Mouse (Mus musculus): ENCODE measurements around the gene Gm10318. TPM values are rescaled to one million over a fixed set of nuclear protein-coding genes. Genes with fewer than 3 reads are reported as not detected.

The Gm10318 gene
- not detected in 2 replicates for polyA plus RNA-seq (2015; fragmentation: Nextera tagmentation; extraction: Ambion mirVana)

- no peaks in the 10 kb centered on the region for H3K36me3 ChIP-seq (ENCODE audit: control insufficient read depth, insufficient read depth, low read length)
- no peaks in the 10 kb centered on the region for H3K4me1 ChIP-seq (replicated peaks; ENCODE audit: control insufficient read depth, insufficient read depth, low read length)
- no peak within 1 kb of the TSS for H3K4me3 ChIP-seq (ENCODE audit: low read length)
- ATAC-seq (ENCODE audit: low read depth): no peak
- H3K27me3 ChIP-seq (ENCODE audit: control insufficient read depth, insufficient read depth, low read depth, low read length): no peaks in the 10 kb centered on the region; the same call in 1 of the 2 replicates
- H3K9ac ChIP-seq (ENCODE audit: low read length): no peak within 1 kb of the TSS
- no peak within 1 kb of the TSS for H3K27ac ChIP-seq (ENCODE audit: low read length)
- no peak within 1 kb of the TSS for H3K4me2 ChIP-seq (ENCODE audit: low read depth, low read length)
- no peaks in the 10 kb centered on the region for H3K9me3 ChIP-seq (ENCODE audit: control insufficient read depth, low read length)
- 52% methylated on average over 9 of the region's 9 CpGs for WGBS
Observed at GRCm38 (mm10) chr10:77852559-77852958, at the start of gene Gm10318. Gene Gm10318, plus strand, starts transcription at chr10:77852859.

DNA sequence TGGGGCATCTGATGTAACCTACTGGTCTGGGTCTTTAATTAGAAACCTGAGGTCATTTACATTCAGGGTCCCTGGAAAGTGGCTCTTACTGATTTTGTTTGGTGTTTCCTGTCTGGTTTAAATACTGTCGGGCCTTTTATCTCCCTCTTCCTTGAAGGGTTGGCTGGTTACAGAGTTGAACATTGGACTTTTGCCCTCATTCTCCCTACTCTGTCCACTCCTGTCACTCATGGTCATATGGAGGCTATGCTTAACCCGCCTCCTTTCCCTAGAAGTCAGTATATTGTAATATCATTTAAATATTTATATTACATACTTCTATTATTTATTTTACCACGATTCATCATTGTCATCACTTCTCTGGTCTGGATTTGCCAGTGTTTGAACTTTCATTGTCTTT lies 48.6 kb upstream of the Gm10318 start:
- WGBS: 33% methylated on average over 3 of the region's 3 CpGs
- no peaks in the 10 kb centered on the region for H3K4me1 ChIP-seq (replicated peaks; ENCODE audit: control insufficient read depth, insufficient read depth, low read length)
- no peak overlapping the region for H3K27ac ChIP-seq (ENCODE audit: low read length)

DNA sequence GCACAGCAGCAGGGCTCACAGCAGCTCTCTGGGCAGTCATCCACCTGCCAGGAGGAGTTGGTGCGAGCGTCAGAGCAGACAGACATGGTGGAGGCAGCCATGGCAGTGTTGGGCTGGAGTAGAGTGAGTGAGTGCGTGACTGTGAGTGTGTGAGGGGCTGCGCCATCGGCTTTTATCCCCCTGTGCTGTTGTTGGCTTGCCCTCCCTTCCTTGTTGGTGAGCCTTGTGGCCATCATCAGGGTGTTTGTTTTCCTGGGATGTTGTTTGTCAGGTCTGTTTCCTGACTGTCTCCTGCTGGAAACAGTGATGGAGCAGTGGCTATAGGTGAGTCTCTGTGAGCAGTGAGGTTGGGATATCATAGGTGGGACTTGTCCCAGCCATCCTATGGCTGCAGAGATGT lies 40.9 kb upstream of the Gm10318 start, which contains the start of gene Gm9507:
TSS of gene Gm9507 (minus strand) at position 101 of the 400 bp plus-strand sequence.
- Histone ChIP-seq H3K27ac (ENCODE audit: low read length) (no peak within 1 kb of the TSS), H3K4me2 (ENCODE audit: low read depth, low read length) (no peak within 1 kb of the TSS), H3K4me3 (ENCODE audit: low read length) (no peak within 1 kb of the TSS), H3K36me3 (ENCODE audit: control insufficient read depth, insufficient read depth, low read length) (no peaks in the 10 kb centered on the region), H3K4me1 (replicated peaks; ENCODE audit: control insufficient read depth, insufficient read depth, low read length) (no peaks in the 10 kb centered on the region), H3K27me3 (ENCODE audit: control insufficient read depth, insufficient read depth, low read depth, low read length) (no peaks in the 10 kb centered on the region), H3K9ac (ENCODE audit: low read length) (no peak within 1 kb of the TSS), H3K9me3 (ENCODE audit: control insufficient read depth, low read length) (no peaks in the 10 kb centered on the region; the same call in 1 of the 2 replicates)
- ATAC-seq (ENCODE audit: low read depth): no peak
- 34% methylated on average over 4 of the region's 5 CpGs for WGBS

More for the DNA sequence above, 48.6 kb upstream of the Gm10318 start:
- Histone ChIP-seq H3K4me2 (ENCODE audit: low read depth, low read length) (no peak overlapping the region), H3K4me3 (ENCODE audit: low read length) (no peak overlapping the region), H3K9ac (ENCODE audit: low read length) (no peak overlapping the region), H3K36me3 (ENCODE audit: control insufficient read depth, insufficient read depth, low read length) (no peaks in the 10 kb centered on the region), H3K27me3 (ENCODE audit: control insufficient read depth, insufficient read depth, low read depth, low read length) (no peaks in the 10 kb centered on the region), H3K9me3 (ENCODE audit: control insufficient read depth, low read length) (no peaks in the 10 kb centered on the region)
- peak; percentile 59 for ATAC-seq (ENCODE audit: low read depth)

DNA sequence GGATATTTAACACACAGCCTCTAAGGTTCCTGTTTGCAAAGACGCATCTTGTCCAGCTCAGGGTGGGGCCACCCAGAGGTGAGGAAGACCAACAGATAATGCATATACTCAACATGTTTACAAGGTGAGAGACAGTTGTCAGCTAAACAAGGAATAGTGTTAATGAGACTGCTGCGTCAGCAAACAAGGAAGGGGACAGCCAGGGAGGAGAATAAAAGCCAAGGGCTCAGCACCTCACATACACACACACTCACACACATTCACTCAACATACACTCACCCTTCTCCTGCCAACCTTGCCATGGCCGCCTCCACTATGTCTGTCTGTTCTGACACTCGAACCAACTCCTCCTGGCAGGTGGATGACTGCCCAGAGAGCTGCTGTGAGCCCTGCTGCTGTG lies 38.3 kb upstream of the Gm10318 start, which contains the start of gene Gm2696:
TSS of gene Gm2696 (plus strand) at position 301 of the 400 bp plus-strand sequence.
- H3K9me3 ChIP-seq (ENCODE audit: control insufficient read depth, low read length): no peaks in the 10 kb centered on the region; the same call in 1 of the 2 replicates
- no peaks in the 10 kb centered on the region for H3K4me1 ChIP-seq (replicated peaks; ENCODE audit: control insufficient read depth, insufficient read depth, low read length)
- H3K4me2 ChIP-seq (ENCODE audit: low read depth, low read length): no peak within 1 kb of the TSS
- 12% methylated on average over 4 of the region's 4 CpGs for WGBS
- H3K36me3 ChIP-seq (ENCODE audit: control insufficient read depth, insufficient read depth, low read length): no peaks in the 10 kb centered on the region
- H3K27me3 ChIP-seq (ENCODE audit: control insufficient read depth, insufficient read depth, low read depth, low read length): no peaks in the 10 kb centered on the region
- ATAC-seq (ENCODE audit: low read depth): no peak
- no peak within 1 kb of the TSS for H3K4me3 ChIP-seq (ENCODE audit: low read length)
- H3K9ac ChIP-seq (ENCODE audit: low read length): no peak within 1 kb of the TSS
- no peak within 1 kb of the TSS for H3K27ac ChIP-seq (ENCODE audit: low read length)

- H3K4me1 ChIP-seq (replicated peaks; ENCODE audit: control insufficient read depth, insufficient read depth, low read length): no peaks in the 10 kb centered on the region
- no peak for ATAC-seq (ENCODE audit: low read depth)
- no peak overlapping the region for H3K4me2 ChIP-seq (ENCODE audit: low read depth, low read length)
- no peaks in the 10 kb centered on the region for H3K27me3 ChIP-seq (ENCODE audit: control insufficient read depth, insufficient read depth, low read depth, low read length)
- no peaks in the 10 kb centered on the region for H3K9me3 ChIP-seq (ENCODE audit: control insufficient read depth, low read length)
- H3K27ac ChIP-seq (ENCODE audit: low read length): no peak overlapping the region
- 24% methylated on average over 5 of the region's 5 CpGs for WGBS
- H3K4me3 ChIP-seq (ENCODE audit: low read length): no peak overlapping the region
- no peak overlapping the region for H3K9ac ChIP-seq (ENCODE audit: low read length)
- H3K36me3 ChIP-seq (ENCODE audit: control insufficient read depth, insufficient read depth, low read length): no peaks in the 10 kb centered on the region
Observed at GRCm38 (mm10) chr10:77815514-77815913, 37.1 kb upstream of the Gm10318 start.

- no peak overlapping the region for H3K9ac ChIP-seq (ENCODE audit: low read length)
- H3K4me1 ChIP-seq (replicated peaks; ENCODE audit: control insufficient read depth, insufficient read depth, low read length): no peaks in the 10 kb centered on the region
- no peaks in the 10 kb centered on the region for H3K36me3 ChIP-seq (ENCODE audit: control insufficient read depth, insufficient read depth, low read length)
- H3K4me2 ChIP-seq (ENCODE audit: low read depth, low read length): no peak overlapping the region
- ATAC-seq (ENCODE audit: low read depth): no peak
- H3K27me3 ChIP-seq (ENCODE audit: control insufficient read depth, insufficient read depth, low read depth, low read length): no peaks in the 10 kb centered on the region
- H3K4me3 ChIP-seq (ENCODE audit: low read length): no peak overlapping the region
- 96% methylated on average over 4 of the region's 4 CpGs for WGBS
- H3K27ac ChIP-seq (ENCODE audit: low read length): no peak overlapping the region
- H3K9me3 ChIP-seq (ENCODE audit: control insufficient read depth, low read length): no peaks in the 10 kb centered on the region
Observed at GRCm38 (mm10) chr10:77818523-77818922, 34.1 kb upstream of the Gm10318 start.

- Histone ChIP-seq H3K4me1 (replicated peaks; ENCODE audit: control insufficient read depth, insufficient read depth, low read length) (no peaks in the 10 kb centered on the region), H3K4me3 (ENCODE audit: low read length) (no peak overlapping the region), H3K27me3 (ENCODE audit: control insufficient read depth, insufficient read depth, low read depth, low read length) (no peaks in the 10 kb centered on the region), H3K9ac (ENCODE audit: low read length) (no peak overlapping the region), H3K36me3 (ENCODE audit: control insufficient read depth, insufficient read depth, low read length) (no peaks in the 10 kb centered on the region), H3K4me2 (ENCODE audit: low read depth, low read length) (no peak overlapping the region), H3K27ac (ENCODE audit: low read length) (no peak overlapping the region), H3K9me3 (ENCODE audit: control insufficient read depth, low read length) (no peaks in the 10 kb centered on the region)
- no peak for ATAC-seq (ENCODE audit: low read depth)
- WGBS: 35% methylated on average over 4 of the region's 4 CpGs
Observed at GRCm38 (mm10) chr10:77819203-77819602, 33.5 kb upstream of the Gm10318 start.

- Histone ChIP-seq H3K4me2 (ENCODE audit: low read depth, low read length) (no peak within 1 kb of the TSS), H3K9me3 (ENCODE audit: control insufficient read depth, low read length) (no peaks in the 10 kb centered on the region), H3K4me3 (ENCODE audit: low read length) (no peak within 1 kb of the TSS), H3K36me3 (ENCODE audit: control insufficient read depth, insufficient read depth, low read length) (no peaks in the 10 kb centered on the region), H3K4me1 (replicated peaks; ENCODE audit: control insufficient read depth, insufficient read depth, low read length) (no peaks in the 10 kb centered on the region), H3K27me3 (ENCODE audit: control insufficient read depth, insufficient read depth, low read depth, low read length) (no peaks in the 10 kb centered on the region), H3K27ac (ENCODE audit: low read length) (no peak within 1 kb of the TSS), H3K9ac (ENCODE audit: low read length) (no peak within 1 kb of the TSS)
- 52% methylated on average over 6 of the region's 6 CpGs for WGBS
- peak; percentile 47; the same call in 1 of the 2 replicates for ATAC-seq (ENCODE audit: low read depth)
Observed at GRCm38 (mm10) chr10:77826951-77827350, 25.7 kb upstream of the Gm10318 start, which contains the start of gene Krtap10-4. Gene Krtap10-4, minus strand, starts transcription at chr10:77827095.

DNA sequence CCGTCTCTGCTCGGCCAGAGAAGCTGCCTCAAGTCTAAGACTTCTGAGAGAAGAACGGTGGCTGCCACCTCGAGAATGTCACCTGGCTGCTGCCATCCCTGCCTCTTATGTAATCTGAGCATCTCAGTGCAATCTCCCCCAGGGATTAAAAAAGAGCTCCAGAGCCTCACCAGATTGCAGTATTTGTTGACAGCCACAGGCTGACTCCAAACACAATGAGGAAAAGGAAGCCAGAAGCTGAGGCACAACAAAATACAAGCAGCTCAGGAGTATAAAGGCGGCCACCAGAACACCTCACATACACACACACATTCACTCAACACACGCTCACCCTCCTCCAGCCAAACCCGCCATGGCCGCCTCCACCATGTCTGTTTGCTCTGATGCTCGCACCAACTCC lies 17.0 kb upstream of the Gm10318 start, which contains the start of gene Krtap10-10:
TSS of gene Krtap10-10 (plus strand) at position 301 of the 400 bp plus-strand sequence.
- Histone ChIP-seq H3K27me3 (ENCODE audit: control insufficient read depth, insufficient read depth, low read depth, low read length) (no peaks in the 10 kb centered on the region), H3K9ac (ENCODE audit: low read length) (no peak within 1 kb of the TSS), H3K9me3 (ENCODE audit: control insufficient read depth, low read length) (no peaks in the 10 kb centered on the region), H3K27ac (ENCODE audit: low read length) (no peak within 1 kb of the TSS), H3K4me1 (replicated peaks; ENCODE audit: control insufficient read depth, insufficient read depth, low read length) (no peaks in the 10 kb centered on the region), H3K36me3 (ENCODE audit: control insufficient read depth, insufficient read depth, low read length) (no peaks in the 10 kb centered on the region), H3K4me3 (ENCODE audit: low read length) (no peak within 1 kb of the TSS), H3K4me2 (ENCODE audit: low read depth, low read length) (no peak within 1 kb of the TSS)
- no peak for ATAC-seq (ENCODE audit: low read depth)
- WGBS: 50% methylated on average over 9 of the region's 9 CpGs
